Mouse (Mus musculus) embryonic facial prominence, embryonic 10.5 days (tissue): Measurements from ENCODE around the gene Nudt13. TPM values are rescaled to one million over a fixed set of nuclear protein-coding genes. Genes with fewer than 3 reads are reported as not detected.

ENCODE experiments used
- DNase-seq: peaks from one replicate; pipeline ENCODE4 v3.0.0-alpha.2; 2017; ENCODE audit warnings: low spot score
- H3K27ac ChIP-seq: fragments of 300-500 bp; sonication (generic); replicated peaks from 2 replicates; pipeline ENCODE4 v1.5.1; 2016; ENCODE audit warnings: mild to moderate bottlenecking
- H3K27me3 ChIP-seq: fragments of 300-500 bp; sonication (generic); replicated peaks from 2 replicates; pipeline ENCODE4 v1.6.1; 2016; ENCODE audit warnings: low read depth, mild to moderate bottlenecking; ENCODE audit not compliant: poor library complexity, severe bottlenecking
- H3K36me3 ChIP-seq: fragments of 300-500 bp; sonication (generic); replicated peaks from 2 replicates; pipeline ENCODE4 v1.6.1; 2016; ENCODE audit warnings: mild to moderate bottlenecking, moderate library complexity
- H3K4me1 ChIP-seq: fragments of 300-500 bp; sonication (generic); 2 replicates; pipeline ENCODE4 v1.6.1; 2016
- H3K4me3 ChIP-seq: fragments of 300-500 bp; sonication (generic); 2 replicates; pipeline ENCODE4 v1.5.1; 2016; ENCODE audit warnings: mild to moderate bottlenecking, moderate library complexity
- H3K9me3 ChIP-seq: fragments of 300-500 bp; sonication (generic); 2 replicates; pipeline ENCODE4 v1.6.1; 2016; ENCODE audit warnings: mild to moderate bottlenecking
- WGBS: fragments of 180-500 bp; shearing (Covaris S2); methylation state at CpG from one replicate; pipeline ENCODE4 v1.1.7; 2016; 5-methylcytosine and 5-hydroxymethylcytosine counted together
- polyA plus RNA-seq: library from polyadenylated mRNA; unstranded; fragments of >200 nt; fragmentation: Nextera tagmentation; extraction: Ambion mirVana; gene quantifications from 2 replicates; pipeline ENCODE4 v1.2.1, GENCODE M21; 2016

Gene Nudt13
- 13.1 and 14.2 TPM in 2 replicates for polyA plus RNA-seq

GRCm38 (mm10) chr14:20294117-20294892, at the start of gene Nudt13:
Gene Nudt13 (plus strand): TSS chr14:20294697.
- 25% methylated on average over 14 of the region's 14 CpGs for WGBS
- no peaks in the 10 kb centered on the region for H3K27me3 ChIP-seq
- no peaks in the 10 kb centered on the region for H3K9me3 ChIP-seq
- peak within 1 kb of the TSS; percentile 56 for H3K4me3 ChIP-seq
- peak within 1 kb of the TSS; percentile 65; the same call in 1 of the 2 replicates for H3K27ac ChIP-seq
- DNase-seq: peak; percentile 79
- H3K4me1 ChIP-seq: peaks cover 6% of the 10 kb centered on the region; the same call in 1 of the 2 replicates
- H3K36me3 ChIP-seq: no peaks in the 10 kb centered on the region

- Histone ChIP-seq H3K4me1 (peaks cover 6% of the 10 kb centered on the region; the same call in 1 of the 2 replicates), H3K9me3 (no peaks in the 10 kb centered on the region), H3K27ac (no peak overlapping the region), H3K27me3 (no peaks in the 10 kb centered on the region), H3K4me3 (no peak overlapping the region), H3K36me3 (no peaks in the 10 kb centered on the region)
- WGBS: 62% methylated on average over 2 of the region's 2 CpGs
- DNase-seq: no peak
Measured at GRCm38 (mm10) chr14:20245318-20245717, 49.2 kb upstream of the Nudt13 start.

- Histone ChIP-seq H3K27me3 (no peaks in the 10 kb centered on the region), H3K27ac (no peak overlapping the region), H3K4me3 (no peak overlapping the region), H3K4me1 (peaks cover 6% of the 10 kb centered on the region; the same call in 1 of the 2 replicates), H3K9me3 (no peaks in the 10 kb centered on the region), H3K36me3 (no peaks in the 10 kb centered on the region)
- 84% methylated on average over 5 of the region's 5 CpGs for whole genome bisulfite sequencing
- no peak for DNase-seq
Measured at GRCm38 (mm10) chr14:20245861-20246260, 48.6 kb upstream of the Nudt13 start.

GRCm38 (mm10) chr14:20246811-20247266, 47.7 kb upstream of the Nudt13 start:
- Histone ChIP-seq H3K27ac (no peak overlapping the region), H3K4me3 (no peak overlapping the region), H3K4me1 (peaks cover 6% of the 10 kb centered on the region; the same call in 1 of the 2 replicates), H3K9me3 (no peaks in the 10 kb centered on the region), H3K27me3 (no peaks in the 10 kb centered on the region), H3K36me3 (no peaks in the 10 kb centered on the region)
- 68% methylated on average over 11 of the region's 11 CpGs for WGBS
- DNase-seq: no peak

GRCm38 (mm10) chr14:20248001-20248400, 46.5 kb upstream of the Nudt13 start:
- DNase-seq: no peak
- Histone ChIP-seq H3K9me3 (no peaks in the 10 kb centered on the region), H3K27me3 (no peaks in the 10 kb centered on the region), H3K36me3 (no peaks in the 10 kb centered on the region), H3K4me3 (no peak overlapping the region), H3K4me1 (peaks cover 6% of the 10 kb centered on the region; the same call in 1 of the 2 replicates), H3K27ac (no peak overlapping the region)
- WGBS: 94% methylated on average over 3 of the region's 3 CpGs

- WGBS: 77% methylated on average over 14 of the region's 14 CpGs
- H3K27ac ChIP-seq: no peak overlapping the region
- no peak overlapping the region for H3K4me3 ChIP-seq
- DNase-seq: no peak
- H3K9me3 ChIP-seq: 0 out of 2 replicates have a peak, but pooled peaks cover 4% of the 10 kb centered on the region
- H3K36me3 ChIP-seq: no peaks in the 10 kb centered on the region
- peaks cover 6% of the 10 kb centered on the region; the same call in 1 of the 2 replicates for H3K4me1 ChIP-seq
- 0 out of 2 replicates have a peak, but pooled peaks cover 4% of the 10 kb centered on the region for H3K27me3 ChIP-seq
Measured at GRCm38 (mm10) chr14:20250237-20251171, 44.0 kb upstream of the Nudt13 start.

- 60% methylated on average over 8 of the region's 8 CpGs for WGBS
- 0 out of 2 replicates have a peak, but pooled peaks cover 4% of the 10 kb centered on the region for H3K27me3 ChIP-seq
- H3K4me1 ChIP-seq: no peaks in the 10 kb centered on the region
- H3K9me3 ChIP-seq: no peaks in the 10 kb centered on the region
- H3K4me3 ChIP-seq: no peak overlapping the region
- H3K36me3 ChIP-seq: no peaks in the 10 kb centered on the region
- no peak overlapping the region for H3K27ac ChIP-seq
- peak; percentile 85 for DNase-seq
Measured at GRCm38 (mm10) chr14:20258185-20259113, 36.0 kb upstream of the Nudt13 start.

- DNase-seq: no peak
- Histone ChIP-seq H3K4me1 (no peaks in the 10 kb centered on the region), H3K27ac (no peak overlapping the region), H3K27me3 (0 out of 2 replicates have a peak, but pooled peaks cover 4% of the 10 kb centered on the region), H3K4me3 (no peak overlapping the region), H3K36me3 (no peaks in the 10 kb centered on the region), H3K9me3 (no peaks in the 10 kb centered on the region)
- WGBS: 76% methylated on average over 4 of the region's 4 CpGs
Measured at GRCm38 (mm10) chr14:20262346-20262745, 32.2 kb upstream of the Nudt13 start.

GRCm38 (mm10) chr14:20268421-20268820, 26.1 kb upstream of the Nudt13 start:
- Histone ChIP-seq H3K4me1 (no peaks in the 10 kb centered on the region), H3K9me3 (no peaks in the 10 kb centered on the region), H3K27me3 (no peaks in the 10 kb centered on the region), H3K4me3 (no peak overlapping the region), H3K36me3 (no peaks in the 10 kb centered on the region), H3K27ac (no peak overlapping the region)
- no peak for DNase-seq
- WGBS: 89% methylated on average over 6 of the region's 6 CpGs

GRCm38 (mm10) chr14:20269082-20269809, 25.3 kb upstream of the Nudt13 start, which contains the start of gene Kcnk16:
Gene Kcnk16 (minus strand): TSS chr14:20269199.
- Histone ChIP-seq H3K36me3 (no peaks in the 10 kb centered on the region), H3K27ac (no peak within 1 kb of the TSS)

GRCm38 (mm10) chr14:20291391-20291790, 3.1 kb upstream of the Nudt13 start:
- H3K4me3 ChIP-seq: no peak overlapping the region
- no peak for DNase-seq
- H3K4me1 ChIP-seq: peaks cover 6% of the 10 kb centered on the region; the same call in 1 of the 2 replicates
- H3K36me3 ChIP-seq: no peaks in the 10 kb centered on the region
- no peaks in the 10 kb centered on the region for H3K27me3 ChIP-seq
- 66% methylated on average over 4 of the region's 4 CpGs for WGBS
- H3K9me3 ChIP-seq: no peaks in the 10 kb centered on the region
- no peak overlapping the region for H3K27ac ChIP-seq

More at GRCm38 (mm10) chr14:20269082-20269809, 25.3 kb upstream of the Nudt13 start, which contains the start of gene Kcnk16:
- H3K9me3 ChIP-seq: 0 out of 2 replicates have a peak, but pooled peaks cover 4% of the 10 kb centered on the region
- no peak within 1 kb of the TSS for H3K4me3 ChIP-seq
- H3K4me1 ChIP-seq: no peaks in the 10 kb centered on the region
- no peaks in the 10 kb centered on the region for H3K27me3 ChIP-seq
- no peak for DNase-seq
- 80% methylated on average over 6 of the region's 6 CpGs for WGBS
